Mouse (Mus musculus) left cerebral cortex, adult 8-10 months (tissue): ENCODE measurements around the gene Man2a2. TPM values are rescaled to one million over a fixed set of nuclear protein-coding genes. Genes with fewer than 3 reads are reported as not detected.
"Not testable (repeated sequence)": the region's sequence is repeated elsewhere in the genome, so short reads cannot be mapped to it uniquely, and the experiment has no call there.

Source experiments
- DNase-seq, 2 experiments: peaks; one replicate each; pipeline ENCODE4 v3.0.0; 2022; ENCODE audit warnings: low spot score in 2 of 2
- total RNA-seq, 4 experiments: library from RNA; stranded (reverse); gene quantifications; 2 replicates each; pipeline ENCODE4 v1.2.4; 2022

Man2a2 gene
- total RNA-seq, 4 experiments from 2014 or later: 158 to 168 (median 165) TPM

DNA sequence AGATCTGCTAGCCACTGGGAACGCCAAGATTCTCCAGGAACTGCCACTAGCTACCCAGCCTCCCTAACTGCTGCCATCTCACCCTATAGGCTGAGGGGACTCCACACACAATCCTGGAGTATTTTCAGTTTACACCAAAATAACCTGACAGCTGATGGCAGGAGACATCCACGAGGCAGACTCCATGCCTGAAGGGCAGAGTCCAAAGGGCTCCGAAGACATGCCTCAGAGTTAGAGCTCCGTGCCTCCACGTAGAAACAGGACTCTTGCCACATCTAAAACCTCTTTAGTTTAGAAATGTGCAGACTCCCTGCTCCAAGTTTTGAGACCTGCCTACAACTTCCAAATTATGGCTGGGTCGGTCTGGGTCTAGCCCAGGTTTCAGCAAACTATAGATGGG lies 29.4 kb upstream of the Man2a2 start:
- DNase-seq: no peak

DNA sequence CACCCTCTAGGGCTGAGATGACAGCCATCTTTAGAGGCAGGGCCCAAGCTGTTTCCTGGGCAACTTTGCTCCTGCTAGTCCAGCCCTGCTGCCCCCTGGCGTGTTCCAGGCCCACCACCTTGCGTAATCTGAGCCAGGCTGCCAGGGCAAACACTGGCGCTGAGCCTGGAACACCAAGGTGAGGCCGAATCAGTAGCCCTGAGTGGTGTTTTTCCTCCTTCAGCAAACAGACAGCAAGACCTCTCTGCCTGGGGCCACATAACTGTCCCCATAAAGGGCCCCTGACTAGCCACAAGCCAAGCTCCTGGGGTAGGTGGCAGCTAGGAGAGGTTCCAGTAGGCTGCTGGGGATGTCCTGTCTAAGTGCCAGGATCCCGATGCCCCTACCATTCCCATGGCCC lies 28.9 kb upstream of the Man2a2 start:
- DNase-seq: no peak

DNA sequence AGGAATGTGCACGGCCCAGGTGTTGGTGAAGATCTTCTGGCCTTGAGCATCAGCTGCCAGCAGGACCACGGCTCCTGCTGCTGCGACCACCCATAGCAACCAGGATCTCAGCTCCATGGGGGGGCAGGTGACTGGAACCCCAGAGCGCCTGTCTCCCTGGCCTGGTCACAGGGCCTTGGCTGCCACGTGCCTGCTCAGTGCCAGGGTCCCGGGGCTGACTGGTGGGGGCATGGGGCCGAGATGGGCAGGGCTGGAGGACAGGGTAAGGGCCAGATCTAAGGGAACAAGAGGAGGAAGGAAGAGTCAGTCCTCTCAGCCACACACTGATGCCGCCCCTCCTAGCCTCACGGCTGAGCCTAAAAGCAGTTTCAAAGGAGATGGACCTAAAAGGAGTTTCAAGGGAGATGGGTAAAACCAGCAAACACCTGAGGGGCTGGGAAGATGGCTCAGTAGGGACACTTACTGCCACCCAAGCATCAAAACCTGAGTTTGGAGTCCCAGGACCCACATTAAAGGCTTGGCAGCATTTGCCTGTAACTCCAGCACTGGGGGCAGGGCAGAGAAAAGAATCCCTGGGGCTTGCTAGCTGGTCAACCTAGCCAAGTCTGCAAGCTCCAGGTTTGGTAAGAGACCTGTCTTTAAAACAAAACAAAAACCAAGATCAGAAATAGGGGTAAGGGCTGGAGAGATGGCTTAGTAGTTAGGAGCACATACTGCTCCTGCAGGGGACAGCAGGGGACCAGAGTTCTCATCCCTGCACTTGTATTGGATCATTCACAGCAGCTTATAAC lies 27.7 kb upstream of the Man2a2 start:
- DNase-seq: no peak

DNA sequence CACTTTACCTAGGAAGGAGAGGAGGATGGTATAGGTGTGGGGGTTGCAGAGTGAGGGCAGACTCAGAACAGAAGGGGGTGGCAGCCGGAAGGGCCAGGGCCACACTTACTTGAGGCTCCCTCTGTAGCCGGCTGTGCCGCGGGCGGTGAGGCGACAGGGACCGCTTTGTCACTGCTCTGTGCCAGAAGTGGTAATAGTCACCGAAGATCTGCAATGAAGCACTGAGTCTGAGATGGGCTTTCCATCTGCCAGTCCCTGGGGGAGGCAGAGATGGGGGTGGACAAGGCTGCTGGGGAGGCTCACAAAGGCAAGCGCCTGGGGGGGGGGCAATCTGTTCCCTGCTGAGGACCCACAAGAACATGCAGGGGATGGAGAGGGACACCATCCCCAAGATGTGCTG lies 26.8 kb upstream of the Man2a2 start:
- DNase-seq: peak in 1 of 2 experiments; percentile 70

DNA sequence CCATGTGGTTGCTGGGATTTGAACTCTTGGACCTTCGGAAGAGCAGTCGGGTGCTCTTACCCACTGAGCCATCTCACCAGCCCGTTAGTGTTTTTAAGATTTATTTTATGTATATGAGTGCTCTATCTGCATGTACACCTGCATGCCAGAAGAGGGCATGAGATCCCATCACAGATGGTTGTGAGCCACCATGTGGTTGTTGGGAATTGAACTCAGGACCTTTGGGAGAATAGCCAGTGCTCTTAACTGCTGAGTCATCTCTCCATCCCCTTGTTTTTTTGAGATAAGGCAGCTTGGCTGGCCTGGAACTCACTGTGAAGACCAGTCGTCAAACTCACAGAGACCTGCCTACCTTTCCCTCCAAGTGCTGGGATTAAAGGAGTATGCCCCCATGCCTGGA lies 25.3 kb upstream of the Man2a2 start:
- DNase-seq: not testable (repeated sequence)

DNA sequence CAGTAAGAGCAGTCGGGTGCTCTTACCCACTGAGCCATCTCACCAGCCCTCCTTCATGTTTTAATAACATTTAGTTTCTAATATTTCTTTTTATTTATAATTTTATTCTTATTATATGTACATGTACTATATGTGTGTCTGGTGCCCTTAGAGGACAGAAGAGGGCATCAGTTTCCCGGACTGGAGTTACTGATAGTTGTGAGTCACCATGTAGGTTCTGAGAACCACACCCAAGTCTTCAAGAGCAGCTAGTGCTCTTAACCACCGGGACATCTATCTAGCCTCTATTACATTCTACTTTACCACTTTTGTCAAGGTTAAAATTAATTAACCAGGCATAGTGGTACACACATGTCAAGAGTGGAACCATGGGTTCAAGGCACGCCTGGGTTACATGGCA lies 23.4 kb upstream of the Man2a2 start:
- no peak for DNase-seq

DNA sequence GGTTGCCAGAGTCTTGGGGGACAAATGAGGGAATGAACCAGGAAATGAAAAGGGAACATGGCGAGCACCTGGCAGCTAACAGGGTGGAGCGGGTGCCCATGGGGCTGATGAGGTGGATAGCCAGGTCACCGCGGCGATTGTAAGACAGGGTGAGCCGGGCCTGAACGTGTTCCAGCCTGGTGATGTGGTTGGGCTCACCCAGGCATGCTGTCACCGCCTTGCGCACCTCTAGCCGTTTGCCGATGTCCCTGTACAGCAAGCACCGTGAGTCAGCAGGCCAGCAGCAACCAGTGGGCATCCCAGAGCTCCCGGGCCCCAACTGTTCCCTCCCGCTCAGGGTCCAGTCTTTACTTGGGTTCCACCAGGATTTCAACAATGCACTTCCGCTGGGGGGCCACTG lies 20.9 kb upstream of the Man2a2 start:
- no peak for DNase-seq

DNA sequence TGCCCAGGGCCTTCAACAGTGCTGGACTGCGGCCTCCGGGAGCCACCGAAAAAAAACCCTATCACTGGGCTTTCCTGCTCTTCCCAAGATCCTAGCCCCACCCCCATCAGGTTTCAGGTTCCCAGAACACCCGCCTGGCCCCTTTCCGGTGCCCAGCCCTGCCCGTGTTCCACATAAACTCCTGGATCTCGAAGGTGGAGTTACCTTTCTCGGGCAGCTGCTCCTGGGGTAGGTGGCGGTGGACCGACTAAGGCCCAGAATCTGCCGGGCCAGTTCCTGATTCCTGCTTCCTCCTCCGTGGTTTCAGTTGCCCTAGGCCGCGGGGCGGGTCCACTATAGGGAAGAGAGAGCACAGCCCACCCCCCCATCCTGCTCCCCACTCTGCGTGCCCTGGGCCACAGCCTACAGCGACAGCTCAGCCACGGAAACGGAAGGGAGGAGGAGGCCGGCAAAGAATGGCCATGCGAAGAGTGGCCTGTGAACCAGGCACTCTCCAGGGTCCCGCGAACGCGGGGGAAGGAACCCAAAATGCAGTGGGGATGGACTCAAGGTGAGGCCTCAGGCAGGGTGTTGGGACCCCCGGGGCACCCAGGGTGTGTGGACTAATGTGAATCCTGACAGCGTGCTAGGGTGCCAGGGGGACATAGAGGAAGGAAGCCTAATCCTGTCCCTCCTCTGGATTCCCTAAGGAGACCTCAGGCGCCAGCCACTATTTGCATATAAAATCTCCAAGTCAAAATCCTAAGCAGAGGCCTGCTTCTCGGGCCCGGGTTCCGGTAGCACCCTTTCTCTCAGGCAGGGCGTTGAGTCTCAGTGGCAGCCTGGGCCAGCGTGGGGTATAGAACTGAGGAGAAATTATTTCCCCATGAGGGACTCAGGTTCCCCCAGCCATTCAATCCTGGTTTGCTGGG lies 16.7 kb upstream of the Man2a2 start, which contains the start of gene Fes:
Gene Fes, minus strand, starts transcription at position 314 of the 911 bp plus-strand sequence.
- DNase-seq: no peak

DNA sequence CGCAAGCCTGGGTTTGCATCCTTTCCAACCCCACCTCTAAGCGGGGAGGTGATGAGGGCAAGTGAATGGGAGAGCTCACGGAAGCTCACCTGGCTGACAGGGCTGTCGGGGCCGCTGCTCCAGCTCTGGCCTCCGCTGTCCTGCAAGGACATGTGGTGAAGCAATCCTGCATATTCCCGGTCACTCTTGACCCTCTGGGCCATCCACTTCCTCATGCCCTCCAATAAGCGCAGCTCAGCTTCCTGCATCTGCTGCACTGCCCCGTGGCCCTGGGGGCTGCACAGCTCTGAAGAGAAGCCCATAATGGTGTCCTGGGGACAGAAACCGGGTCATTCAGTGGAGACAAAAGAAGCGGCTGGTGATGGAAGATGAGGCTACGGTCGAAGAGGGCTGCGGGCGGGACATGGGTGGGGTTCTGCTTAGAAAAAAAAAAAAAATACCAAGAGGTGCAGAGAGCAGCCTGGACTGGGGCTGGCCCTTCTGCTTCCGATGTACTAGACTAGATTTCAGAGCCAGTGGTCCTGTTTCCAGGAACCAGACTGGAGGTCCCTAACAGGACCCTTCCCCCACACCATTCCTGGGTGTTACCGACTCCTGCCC lies 16.0 kb upstream of the Man2a2 start:
- DNase-seq: no peak

DNA sequence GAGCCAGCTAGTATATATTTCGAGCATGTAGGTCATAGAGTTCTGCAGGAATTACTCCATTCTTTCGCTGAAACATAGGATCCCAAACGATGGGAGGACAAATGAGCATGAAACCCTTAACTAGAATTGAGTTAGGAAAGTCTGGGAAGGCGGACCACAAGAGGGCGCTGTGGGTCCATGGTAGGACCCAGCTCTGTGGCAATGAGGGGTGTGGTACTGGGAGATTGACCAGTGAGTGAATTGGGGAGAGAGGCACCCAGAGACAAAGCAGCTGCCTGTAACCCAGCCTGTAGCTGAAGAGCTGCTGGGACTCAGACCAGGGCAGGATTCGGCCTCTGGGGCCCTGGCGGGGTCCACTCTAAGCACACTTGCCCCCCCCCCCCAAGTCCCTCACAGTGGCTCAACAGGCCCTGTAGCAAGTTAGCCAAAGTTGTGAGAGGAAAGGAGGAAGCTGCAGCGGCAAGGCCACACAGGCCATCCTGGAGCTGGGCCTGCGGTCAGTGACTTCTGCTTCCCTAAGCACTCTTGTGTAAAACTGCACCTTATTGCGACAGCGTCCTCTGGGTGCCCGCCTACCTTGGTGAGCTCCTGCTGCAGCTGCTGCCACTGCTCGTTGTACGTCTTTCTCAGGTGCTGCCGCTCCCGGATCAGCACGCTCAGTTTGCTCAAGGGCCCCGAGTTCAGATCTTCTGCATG lies 15.2 kb upstream of the Man2a2 start:
- DNase-seq: peak in 1 of 2 experiments; percentile 90

DNA sequence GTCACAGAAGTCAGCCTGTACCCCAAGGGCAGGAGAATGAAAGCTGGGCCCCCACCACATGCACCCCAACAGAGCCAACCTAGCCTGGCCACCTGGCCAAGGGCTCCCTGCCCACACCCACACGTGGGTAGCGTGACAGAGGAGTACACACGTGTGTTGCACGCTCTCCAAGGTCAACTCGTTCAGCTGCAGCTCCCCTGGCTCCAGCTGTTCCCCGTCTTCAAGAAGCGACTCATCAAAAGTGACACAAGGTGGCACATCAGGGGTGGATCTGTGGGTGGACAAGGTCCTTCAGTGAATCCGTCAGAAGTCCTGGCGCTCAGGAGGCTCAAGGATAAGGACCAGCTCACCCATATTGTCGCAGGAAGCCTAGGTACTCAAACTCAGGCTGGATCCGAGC lies 11.7 kb upstream of the Man2a2 start:
- DNase-seq: no peak

DNA sequence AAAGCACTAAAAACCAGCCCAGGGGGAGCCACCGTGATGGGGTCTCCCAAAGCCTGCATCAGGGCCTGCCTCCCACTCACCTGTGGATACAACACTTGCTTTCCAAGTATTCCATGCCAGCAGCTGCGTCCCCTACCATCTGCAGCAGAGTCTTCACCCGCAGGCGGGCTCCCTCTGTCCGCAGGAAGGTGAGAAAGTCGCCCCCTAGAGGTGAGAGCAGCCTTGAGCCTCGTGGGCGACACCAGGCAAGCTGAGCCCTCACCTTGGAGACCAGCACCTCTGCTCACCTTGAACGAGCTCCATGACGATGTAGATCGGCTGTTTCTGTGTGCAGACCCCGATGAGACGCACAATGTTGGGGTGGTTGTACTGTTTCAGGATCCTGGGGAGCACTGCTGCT lies 8.4 kb upstream of the Man2a2 start:
- DNase-seq: no peak

DNA sequence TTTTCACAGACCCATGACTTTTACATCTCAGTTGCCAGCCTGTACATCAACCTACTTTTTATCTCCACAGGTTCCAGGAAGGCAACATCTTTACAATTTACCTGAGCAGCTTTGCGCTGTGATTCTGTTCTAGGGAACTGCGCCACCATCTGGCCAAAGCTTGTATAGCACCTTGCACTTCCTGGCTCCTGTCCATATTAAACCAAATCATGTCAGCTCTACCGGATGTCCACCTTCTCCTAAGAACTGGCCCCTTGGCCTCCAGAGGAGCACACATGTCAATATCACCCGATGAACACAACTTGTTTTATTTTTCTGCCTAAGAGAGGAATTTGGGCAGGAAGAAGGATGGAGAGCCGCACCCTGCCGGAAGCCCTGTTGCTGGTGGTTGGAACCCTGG lies 6.3 kb upstream of the Man2a2 start:
- peak in 1 of 2 experiments; percentile 74 for DNase-seq

DNA sequence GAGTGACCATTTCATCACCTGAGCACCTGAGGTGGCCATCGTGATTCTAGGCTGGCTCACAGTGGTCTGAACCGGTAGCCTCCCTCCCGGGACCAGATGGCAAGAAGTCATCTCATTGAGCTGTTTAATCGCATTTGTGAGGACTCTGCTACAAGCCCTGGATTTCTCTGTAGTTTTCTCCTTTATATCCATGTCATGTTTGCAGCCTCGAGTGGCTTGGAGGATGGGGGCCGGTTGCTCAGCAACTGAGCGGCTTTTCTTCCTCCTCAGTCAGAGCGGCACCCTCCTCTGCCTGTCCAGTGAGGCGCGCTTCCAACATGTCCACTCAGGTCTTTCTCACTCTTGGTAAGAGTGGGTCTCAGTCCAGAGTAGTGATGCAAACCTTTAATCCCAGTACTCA lies 5.0 kb upstream of the Man2a2 start:
- DNase-seq: no peak

DNA sequence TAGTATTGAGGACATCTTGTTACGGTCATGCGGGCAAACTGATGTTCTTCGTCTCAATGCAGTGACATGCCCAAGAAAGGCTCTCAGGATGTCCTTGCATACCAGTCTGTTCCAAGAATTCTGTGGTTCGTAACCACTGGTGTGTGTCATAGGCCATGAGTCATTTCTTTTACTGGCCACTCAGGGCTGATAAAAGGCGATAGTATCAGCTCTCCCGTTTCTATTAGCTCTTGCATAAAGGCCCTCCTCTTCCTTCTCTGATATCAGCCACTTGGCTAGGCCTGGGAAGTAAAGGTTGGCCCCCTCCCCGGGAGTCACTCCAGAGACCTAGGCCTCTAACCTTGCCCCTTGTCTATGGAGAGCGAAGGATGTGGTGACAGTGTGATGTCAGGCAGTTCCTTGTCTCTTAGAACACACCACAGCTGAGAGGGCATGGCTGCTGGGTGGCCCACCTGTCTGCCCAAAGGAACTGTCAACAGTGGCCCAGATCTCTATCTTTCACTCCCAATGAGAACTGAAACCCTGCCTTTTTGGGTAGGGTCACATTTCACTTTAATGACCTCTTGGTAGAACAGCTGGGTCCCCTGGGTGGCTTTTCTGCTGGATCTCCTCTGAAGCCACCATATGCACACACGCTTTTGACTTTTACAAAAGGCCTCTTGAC lies 4.3 kb upstream of the Man2a2 start:
- DNase-seq: no peak

DNA sequence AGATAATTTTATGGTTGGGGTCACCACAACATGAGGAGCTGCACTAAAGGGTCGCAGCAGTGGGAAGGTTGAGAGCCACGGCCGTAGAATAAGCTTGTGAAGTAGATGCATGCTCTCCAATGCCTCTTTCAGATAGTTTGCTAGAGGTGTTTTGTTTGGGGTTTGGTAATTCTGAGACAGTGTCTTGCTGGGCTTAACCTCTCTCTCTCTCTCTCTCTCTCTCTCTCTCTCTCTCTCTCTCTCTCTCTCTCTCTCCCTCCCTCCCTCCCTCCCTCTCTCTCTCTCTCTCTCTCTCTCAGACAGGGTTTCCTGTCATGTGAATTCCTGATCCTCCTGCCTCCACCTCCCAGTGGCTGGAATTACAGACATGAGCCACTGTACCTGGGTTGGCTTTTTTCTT lies 3.6 kb upstream of the Man2a2 start:
- no peak for DNase-seq

DNA sequence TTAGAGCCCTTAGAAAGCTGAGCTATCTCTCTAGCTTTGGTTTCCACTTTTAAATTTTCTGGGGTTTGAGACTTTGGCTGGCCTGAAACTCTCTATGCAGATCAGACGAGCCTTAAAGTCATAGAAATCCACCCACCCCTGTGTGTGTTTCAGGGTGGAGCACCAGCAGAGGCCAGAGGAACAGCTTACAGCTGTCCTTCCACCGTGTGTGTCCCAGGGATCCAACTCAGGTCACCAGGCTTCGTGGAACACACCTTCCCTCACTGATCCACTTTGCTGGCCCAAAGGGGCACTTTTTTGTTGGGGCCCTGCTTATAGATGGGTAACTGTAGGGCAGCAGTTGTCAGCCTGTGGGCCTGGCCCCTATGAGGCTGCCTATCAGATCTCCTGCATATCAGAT lies 3.1 kb upstream of the Man2a2 start:
- no peak for DNase-seq

DNA sequence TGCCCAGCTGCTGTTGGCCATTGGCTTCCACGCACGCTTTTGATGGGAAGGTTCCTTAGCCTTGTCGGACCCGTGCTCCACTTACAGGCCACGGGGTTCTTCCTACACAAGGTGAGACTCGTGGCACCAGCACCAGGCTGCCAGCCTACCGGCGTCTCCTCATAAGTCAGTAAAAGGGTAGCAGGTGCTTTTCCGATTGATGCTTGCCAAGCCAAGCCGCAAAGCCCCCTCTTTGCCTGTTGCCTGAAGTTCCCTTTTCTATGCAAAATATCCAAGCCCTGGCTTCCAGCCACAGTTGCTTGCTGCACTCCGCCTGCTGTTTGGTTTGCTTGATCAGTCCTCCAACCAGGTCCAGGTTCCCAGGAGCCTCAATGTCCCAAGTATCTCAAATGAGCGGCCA lies 2.7 kb upstream of the Man2a2 start:
- DNase-seq: no peak

DNA sequence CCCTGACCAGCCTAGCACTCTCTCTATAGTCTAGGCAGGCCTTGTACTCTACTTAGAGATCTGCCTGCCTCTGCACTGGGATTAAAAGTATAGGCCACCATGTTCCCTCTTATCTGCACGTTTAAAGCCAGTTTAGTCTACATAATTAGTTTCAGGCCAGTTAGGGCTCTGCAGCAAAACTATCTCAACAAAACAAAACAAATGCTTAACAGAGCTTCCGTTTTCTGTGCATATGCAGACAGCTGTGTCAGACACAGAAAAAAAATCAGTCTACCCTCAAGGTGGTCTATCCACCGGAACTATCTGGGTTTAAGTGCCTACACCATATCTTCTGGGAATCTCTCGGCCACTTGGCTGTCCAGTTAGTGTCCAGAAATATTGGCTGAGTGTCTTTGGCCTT lies 2.2 kb upstream of the Man2a2 start:
- DNase-seq: no peak

DNA sequence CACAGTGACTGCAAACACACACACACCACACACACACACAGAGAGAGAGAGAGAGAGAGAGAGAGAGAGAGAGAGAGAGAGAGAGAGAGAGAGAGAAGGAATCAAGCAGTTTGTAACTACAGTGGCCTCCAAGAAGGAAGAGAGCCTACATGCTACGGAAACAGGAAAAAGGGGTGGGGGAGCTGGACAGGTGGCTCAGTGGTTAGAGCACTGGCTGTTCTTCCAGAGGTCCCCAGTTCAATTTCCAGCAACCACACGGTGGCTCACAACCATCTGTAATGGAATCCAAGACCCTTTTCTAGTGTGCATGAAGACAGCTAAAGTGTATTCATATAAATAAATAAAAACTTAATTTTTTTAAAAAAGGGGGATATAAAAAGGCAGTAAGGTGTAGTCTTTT lies 1.5 kb upstream of the Man2a2 start:
- DNase-seq: no peak

DNA sequence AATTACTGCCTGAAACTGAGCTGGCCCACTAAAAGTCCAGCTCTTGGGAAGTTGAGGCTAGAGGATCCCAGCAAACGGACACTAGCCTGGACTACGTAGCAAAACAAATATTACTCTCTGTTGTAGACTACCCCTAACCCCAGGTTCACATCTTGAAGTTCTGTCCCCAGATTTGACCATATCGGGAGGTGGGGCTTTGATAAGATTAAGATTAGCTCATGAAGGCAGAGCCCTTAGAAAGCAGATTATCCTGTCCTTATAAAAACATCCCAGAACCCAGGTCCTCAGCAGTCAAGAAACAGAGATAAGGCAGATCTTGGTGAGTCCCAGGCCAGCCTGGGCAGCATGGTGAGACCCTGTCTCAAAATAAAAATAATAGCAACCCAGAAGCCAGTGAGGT lies 991 bp upstream of the Man2a2 start:
- no peak for DNase-seq
